Mouse (Mus musculus) testis, adult 2 months (tissue): ENCODE measurements at regions not wholly inside any gene's neighbourhood (a gene's known extent, or its start where the extent isn't known, plus 50 kb on each side); places are given as distances from the start of the nearest gene placed in this dataset.

Experiments
- H3K27ac ChIP-seq: fragments of 200-500 bp; 2 replicates; pipeline ENCODE4 v1.5.1; 2012; ENCODE audit warnings: low read depth, low read length; ENCODE audit not compliant: control insufficient read depth, insufficient read depth
- H3K27me3 ChIP-seq: fragments of 200-500 bp; 2 replicates; pipeline ENCODE4 v1.6.1; 2012; ENCODE audit warnings: mild to moderate bottlenecking, low read length, moderate library complexity; ENCODE audit not compliant: control insufficient read depth, insufficient read depth
- H3K36me3 ChIP-seq: fragments of 200-500 bp; 2 replicates; pipeline ENCODE4 v1.6.1; 2012; ENCODE audit warnings: mild to moderate bottlenecking, low read length; ENCODE audit not compliant: control insufficient read depth, insufficient read depth
- H3K4me1 ChIP-seq: fragments of 200-500 bp; 2 replicates; pipeline ENCODE4 v1.6.1; 2012; ENCODE audit warnings: low read length; ENCODE audit not compliant: control insufficient read depth, insufficient read depth
- H3K4me3 ChIP-seq: fragments of 200-500 bp; 2 replicates; pipeline ENCODE4 v1.5.1; 2012; ENCODE audit warnings: low read depth, mild to moderate bottlenecking, low read length, moderate library complexity, mixed read lengths; ENCODE audit not compliant: control insufficient read depth
- CTCF ChIP-seq: fragments of 200-500 bp; IDR thresholded peaks from 2 replicates; pipeline ENCODE4 v1.5.1; 2012; ENCODE audit warnings: low read depth, mild to moderate bottlenecking, inconsistent platforms, low read length, moderate library complexity; ENCODE audit not compliant: control insufficient read depth, insufficient read depth, insufficient replicate concordance
- POLR2A ChIP-seq: fragments of 200-500 bp; IDR thresholded peaks from 2 replicates; pipeline ENCODE4 v1.6.1; 2012; ENCODE audit warnings: low read depth, mild to moderate bottlenecking, inconsistent platforms, low read length, moderate library complexity; ENCODE audit not compliant: control insufficient read depth

DNA sequence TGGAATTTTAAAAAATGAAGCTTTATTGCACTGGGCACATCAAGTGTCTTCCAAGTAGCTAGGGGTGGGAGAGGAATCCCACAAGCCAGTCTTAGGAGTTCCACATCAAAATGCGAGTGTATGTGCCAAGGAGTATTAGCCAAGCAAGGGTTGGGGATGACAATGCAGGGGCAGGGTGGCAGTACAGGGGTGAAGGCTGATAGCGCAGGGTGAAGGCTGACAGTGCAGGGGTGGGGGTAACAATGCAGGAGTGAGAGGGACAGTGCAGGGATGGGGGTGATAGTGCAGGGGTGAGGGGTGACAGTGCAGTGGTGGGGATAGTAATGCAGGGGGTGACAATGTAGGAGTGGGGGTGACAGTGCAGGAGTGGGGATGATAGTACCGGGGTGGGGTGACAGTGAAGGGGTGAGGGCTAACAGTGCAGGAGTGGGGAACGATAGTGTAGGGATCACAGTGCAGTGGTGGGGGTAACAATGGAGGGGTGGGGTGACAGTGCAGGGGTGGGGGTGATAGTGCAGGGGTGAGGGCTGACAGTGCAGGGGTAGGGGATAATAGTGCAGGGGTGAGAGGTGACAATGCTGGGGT lies 177.4 kb downstream of the Sox11 start:
- Histone ChIP-seq H3K36me3 (no peaks in the 10 kb centered on the region), H3K27ac (no peak overlapping the region), H3K27me3 (no peaks in the 10 kb centered on the region), H3K4me3 (no peak overlapping the region), H3K4me1 (peaks cover 2% of the 10 kb centered on the region; the same call in 1 of the 2 replicates)
- TF ChIP-seq POLR2A (no peak), CTCF (no peak)

DNA sequence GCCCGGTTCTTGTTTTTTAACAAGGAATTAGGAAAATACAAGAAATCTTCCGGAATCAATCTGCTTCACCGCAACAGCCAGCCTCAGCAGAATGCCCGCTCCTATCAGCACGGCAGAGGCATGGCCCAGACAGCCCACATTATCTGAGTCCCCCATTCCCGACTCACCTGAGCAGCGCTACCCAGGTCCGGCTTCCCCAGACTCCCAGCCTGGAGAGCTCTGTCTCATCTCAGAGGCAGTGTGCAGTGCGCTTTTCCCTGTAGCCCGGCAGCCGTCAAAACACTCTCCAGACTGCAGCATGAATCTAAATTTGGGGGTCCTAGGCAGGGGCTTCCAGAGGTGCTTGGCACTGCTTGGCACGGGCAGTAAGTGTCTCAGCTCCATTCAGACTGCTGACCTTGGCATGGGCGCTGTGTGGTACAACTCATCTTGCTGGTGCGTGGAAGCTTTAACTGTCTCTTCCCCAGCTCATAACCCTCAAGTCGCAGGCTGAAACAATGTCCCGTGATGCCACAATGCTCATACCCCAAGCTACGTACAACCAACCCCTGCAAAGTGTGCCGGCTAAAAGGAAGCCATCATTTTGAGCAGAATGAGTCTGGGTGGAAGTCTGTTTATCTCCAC lies 182.2 kb downstream of the Sox11 start:
- Histone ChIP-seq H3K27me3 (no peaks in the 10 kb centered on the region), H3K36me3 (no peaks in the 10 kb centered on the region), H3K27ac (no peak overlapping the region), H3K4me3 (peak overlapping the region; percentile 73), H3K4me1 (peaks cover 3% of the 10 kb centered on the region; the same call in 1 of the 2 replicates)
- TF ChIP-seq CTCF (no peak), POLR2A (no peak)

DNA sequence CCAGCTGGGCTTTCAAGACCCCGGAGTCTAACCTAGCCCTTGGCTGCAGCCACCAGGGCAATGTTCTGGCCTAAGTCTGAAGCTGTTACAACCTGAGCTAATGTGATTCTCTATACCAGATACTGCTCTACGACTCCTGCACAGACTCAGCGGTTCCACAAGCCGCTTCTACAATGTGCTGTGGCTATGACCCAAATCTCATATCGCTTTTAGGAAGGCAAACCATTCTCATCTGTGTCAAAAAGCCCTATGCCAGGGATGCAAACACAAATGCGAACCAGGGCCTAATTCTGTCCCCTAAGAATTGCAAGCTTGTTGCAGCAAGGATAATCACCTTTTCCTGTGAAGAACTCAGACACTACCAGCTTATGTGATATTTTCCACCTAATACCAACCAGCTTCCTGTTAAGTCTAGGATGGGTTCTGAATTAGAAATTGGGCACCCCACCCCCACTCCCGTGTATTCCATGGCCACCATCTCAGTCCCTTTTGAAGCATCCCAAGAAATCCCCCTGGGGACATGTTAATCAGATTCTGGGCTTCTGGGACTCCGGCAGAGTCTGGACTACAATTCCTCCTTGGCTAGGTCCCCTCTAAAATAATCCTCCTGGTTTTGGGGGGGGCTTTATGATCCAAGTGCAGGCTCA lies 182.8 kb downstream of the Sox11 start:
- Histone ChIP-seq H3K27ac (no peak overlapping the region), H3K36me3 (no peaks in the 10 kb centered on the region), H3K4me1 (peaks cover 3% of the 10 kb centered on the region; the same call in 1 of the 2 replicates), H3K4me3 (peak overlapping the region; percentile 27), H3K27me3 (no peaks in the 10 kb centered on the region)
- TF ChIP-seq CTCF (no peak), POLR2A (no peak)

GRCm38 (mm10) chr12:27150871-27151853 lies 191.2 kb downstream of the Sox11 start:
- H3K36me3 ChIP-seq: no peaks in the 10 kb centered on the region
- H3K4me3 ChIP-seq: no peak overlapping the region
- H3K4me1 ChIP-seq: no peaks in the 10 kb centered on the region
- H3K27me3 ChIP-seq: no peaks in the 10 kb centered on the region
- H3K27ac ChIP-seq: no peak overlapping the region
- TF ChIP-seq CTCF: no peak
- TF ChIP-seq POLR2A: no peak

- Histone ChIP-seq H3K36me3 (no peaks in the 10 kb centered on the region), H3K27ac (no peak overlapping the region), H3K4me1 (no peaks in the 10 kb centered on the region), H3K27me3 (no peaks in the 10 kb centered on the region), H3K4me3 (no peak overlapping the region)
- TF ChIP-seq CTCF (no peak), POLR2A (no peak)
Measured at GRCm38 (mm10) chr12:27143310-27143709, 199.1 kb downstream of the Sox11 start.

- Histone ChIP-seq H3K27ac (no peak overlapping the region), H3K27me3 (no peaks in the 10 kb centered on the region), H3K4me1 (no peaks in the 10 kb centered on the region), H3K36me3 (no peaks in the 10 kb centered on the region), H3K4me3 (no peak overlapping the region)
- TF ChIP-seq POLR2A (no peak), CTCF (no peak)
Measured at GRCm38 (mm10) chr12:27140335-27140702, 202.1 kb downstream of the Sox11 start.

DNA sequence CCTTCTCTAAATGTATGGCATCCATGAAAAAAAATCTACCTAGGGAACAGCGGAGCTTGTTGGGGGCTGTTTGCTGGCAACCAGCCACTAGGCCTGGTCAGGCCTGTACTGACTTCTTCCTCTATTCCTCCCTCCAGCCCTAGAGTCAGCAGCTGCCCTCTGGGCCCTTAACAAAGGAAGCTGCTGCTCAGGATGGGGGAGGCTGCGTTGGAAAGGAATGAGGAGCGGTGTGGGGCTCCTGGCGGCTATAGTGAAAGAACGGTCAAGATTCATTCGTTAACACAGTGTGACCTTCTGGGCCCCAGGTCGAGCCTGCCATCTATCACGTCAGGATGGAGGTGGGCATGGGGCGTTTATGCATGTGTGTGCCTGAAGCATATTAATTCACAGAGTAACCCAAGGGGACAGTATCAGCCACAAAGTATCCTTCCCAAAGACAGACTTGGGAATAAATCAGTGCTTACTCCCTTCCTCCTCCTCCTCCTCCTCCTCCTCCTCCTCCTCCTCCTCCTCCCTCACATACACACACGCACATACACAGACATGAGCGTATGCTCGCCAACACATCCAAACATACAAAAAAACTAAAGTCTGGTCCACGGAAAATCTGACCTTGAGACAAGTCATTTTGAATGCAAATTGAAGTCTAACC lies 202.6 kb downstream of the Sox11 start:
- no peak overlapping the region for H3K4me3 ChIP-seq
- H3K4me1 ChIP-seq: no peaks in the 10 kb centered on the region
- no peak overlapping the region for H3K27ac ChIP-seq
- no peak for TF ChIP-seq CTCF
- no peak for TF ChIP-seq POLR2A
- no peaks in the 10 kb centered on the region for H3K36me3 ChIP-seq
- H3K27me3 ChIP-seq: no peaks in the 10 kb centered on the region
